Comparison of ENCODE assay signal across 8 mouse cellular contexts in genomic region chr5:38366650-38367470, GRCm38 (mm10). TPM values are rescaled to one million over a fixed set of nuclear protein-coding genes. Genes with fewer than 3 reads are reported as not detected.
DNase-seq lines count a peak whose midpoint lies in the region; ATAC-seq and TF ChIP-seq lines count a peak whose summit lies in the region.

No protein-coding gene starts in this region.

- TF ChIP-seq POLR2A in small intestine, adult 2 months (IDR thresholded peaks at IDR 0.05; ENCODE audit: low read depth, low read length), result no peak

- no peak overlapping the region for H3K27ac ChIP-seq in forebrain, embryonic 12.5 days
- H3K27ac ChIP-seq in small intestine, adult 2 months (ENCODE audit: insufficient read depth, low read depth, low read length), result no peak overlapping the region

- 9% methylated on average over 18 of the region's 18 CpGs for WGBS in forebrain, embryonic 12.5 days
- 14% methylated on average over 18 of the region's 18 CpGs for WGBS in small intestine, adult 2 months

- ATAC-seq in forebrain, embryonic 12.5 days (ENCODE audit: low FRiP score), result peak; percentile 46; the same call in 1 of the 2 replicates
- ATAC-seq in activated CD4-positive, CD25-positive, alpha-beta regulatory T cell, adult 4 months, result no peak

- H3K36me3 ChIP-seq in forebrain, embryonic 12.5 days (replicated peaks), result no peaks in the 10 kb centered on the region
- no peaks in the 10 kb centered on the region; the same call in 1 of the 2 replicates for H3K36me3 ChIP-seq in small intestine, adult 2 months (ENCODE audit: control insufficient read depth, insufficient read depth, low read length)

- H3K4me1 ChIP-seq in forebrain, embryonic 12.5 days, result peaks cover 18% of the 10 kb centered on the region
- H3K4me1 ChIP-seq in small intestine, adult 2 months (ENCODE audit: control insufficient read depth, insufficient read depth, insufficient read length, low read length), result peaks cover 5% of the 10 kb centered on the region; the same call in 1 of the 2 replicates

- TF ChIP-seq CTCF in small intestine, adult 2 months (IDR thresholded peaks at IDR 0.05; ENCODE audit: extremely low read depth, insufficient read length, insufficient replicate concordance, low read depth, low read length), result no peak

- H3K9me3 ChIP-seq in forebrain, embryonic 12.5 days, result no peaks in the 10 kb centered on the region

- intact Hi-C loops in heart, postnatal 14 days (cut with DNase I), result no loop called here

- H3K4me2 ChIP-seq in forebrain, embryonic 12.5 days, result peak overlapping the region; percentile 52

- H3K27me3 ChIP-seq in forebrain, embryonic 12.5 days, result no peaks in the 10 kb centered on the region; the same call in 1 of the 2 replicates
- H3K27me3 ChIP-seq in small intestine, adult 2 months (ENCODE audit: control insufficient read depth, insufficient read depth, low read length), result no peaks in the 10 kb centered on the region

- peak; percentile 41 for DNase-seq in ovary, adult 18-20 months (ENCODE audit: low spot score)
- no peak for DNase-seq in ovary, postnatal 10 days (ENCODE audit: low spot score)
- DNase-seq in heart, postnatal 14 days, result peak; percentile 56 to 65
- peak; percentile 49 to 62 for DNase-seq in kidney, postnatal 25 days
- peak; percentile 29 to 69 for DNase-seq in lung, postnatal 4 days

- no peak overlapping the region for H3K9ac ChIP-seq in forebrain, embryonic 12.5 days

- peak overlapping the region; percentile 25 for H3K4me3 ChIP-seq in forebrain, embryonic 12.5 days (replicated peaks)
- H3K4me3 ChIP-seq in small intestine, adult 2 months (ENCODE audit: low read depth, low read length), result peak overlapping the region; percentile 42

RNA-seq across cellular contexts. Expression of gene Drd5, which starts 47.7 kb away (rescaled TPM):
- 0.06 TPM in 1 of 2 replicates, not detected in the other for polyA plus RNA-seq in forebrain, embryonic 12.5 days (2016; fragmentation: Nextera tagmentation; extraction: Ambion mirVana)
- total RNA-seq in heart, postnatal 14 days (2021), result not detected
- not detected in 2 replicates for polyA plus RNA-seq in small intestine, adult 2 months (2012; rRNA removed)
- not detected for polyA plus RNA-seq in activated CD4-positive, CD25-positive, alpha-beta regulatory T cell, adult 4 months (2017; shearing (Covaris generic))
